Mouse (Mus musculus) stomach, embryonic 14.5 days (tissue): ENCODE measurements at regions not wholly inside any gene's neighbourhood (a gene's known extent, or its start where the extent isn't known, plus 50 kb on each side); places are given as distances from the start of the nearest gene placed in this dataset.

Experiments
- ATAC-seq: fragments of 200-750 bp; cut with Nextera tagmentation; 2 replicates; pipeline ENCODE4 v1.8.0; 2017; ENCODE audit warnings: low read depth, moderate TSS enrichment; ENCODE audit not compliant: insufficient number of reproducible peaks, insufficient read depth, low FRiP score
- H3K27ac ChIP-seq: fragments of 300-500 bp; sonication (generic); 2 replicates; pipeline ENCODE4 v1.5.1; 2014; ENCODE audit warnings: mild to moderate bottlenecking, low read length, moderate library complexity, mixed read lengths
- H3K27me3 ChIP-seq: fragments of 300-500 bp; sonication (generic); 2 replicates; pipeline ENCODE4 v1.6.1; 2014; ENCODE audit warnings: low read length, control low read depth, mixed read lengths; ENCODE audit not compliant: control insufficient read depth, insufficient read depth
- H3K36me3 ChIP-seq: fragments of 300-500 bp; sonication (generic); 2 replicates; pipeline ENCODE4 v1.6.1; 2014; ENCODE audit warnings: mild to moderate bottlenecking, control low read depth, low read length, moderate library complexity, mixed read lengths; ENCODE audit not compliant: control insufficient read depth, insufficient read depth
- H3K4me1 ChIP-seq: fragments of 300-500 bp; sonication (generic); 2 replicates; pipeline ENCODE4 v1.6.1; 2014; ENCODE audit warnings: low read length, control low read depth, mixed read lengths; ENCODE audit not compliant: control insufficient read depth, insufficient read depth
- H3K4me2 ChIP-seq: fragments of 300-500 bp; sonication (generic); replicated peaks from 2 replicates; pipeline ENCODE4 v1.6.1; 2014; ENCODE audit warnings: low read depth, low read length, control low read depth
- H3K4me3 ChIP-seq: fragments of 300-500 bp; sonication (generic); 2 replicates; pipeline ENCODE4 v1.5.1; 2014; ENCODE audit warnings: low read depth, low read length, control low read depth
- H3K9ac ChIP-seq: fragments of 300-500 bp; sonication (generic); replicated peaks from 2 replicates; pipeline ENCODE4 v1.6.1; 2014; ENCODE audit warnings: low read depth, mild to moderate bottlenecking, control low read depth, low read length, moderate library complexity, mixed read lengths
- H3K9me3 ChIP-seq: fragments of 300-500 bp; sonication (generic); 2 replicates; pipeline ENCODE4 v1.6.1; 2016; ENCODE audit warnings: low read depth, low read length, control low read depth; ENCODE audit not compliant: control insufficient read depth
- WGBS: fragments of 180-500 bp; shearing (Covaris S2); extraction: QIAGEN DNeasy Blood & Tissue Kit; methylation state at CpG from one replicate; pipeline ENCODE4 v1.1.7; 2014; 5-methylcytosine and 5-hydroxymethylcytosine counted together

- Histone ChIP-seq H3K4me3 (no peak overlapping the region), H3K9me3 (no peaks in the 10 kb centered on the region), H3K27me3 (no peaks in the 10 kb centered on the region), H3K4me1 (peaks cover 2% of the 10 kb centered on the region; the same call in 1 of the 2 replicates), H3K27ac (no peak overlapping the region), H3K36me3 (no peaks in the 10 kb centered on the region), H3K9ac (no peak overlapping the region), H3K4me2 (no peak overlapping the region)
- 19% methylated on average over 6 of the region's 6 CpGs for WGBS
- ATAC-seq = no peak
Measured at GRCm38 (mm10) chr4:87384469-87385044, 154.3 kb upstream of the Slc24a2 start.

- Histone ChIP-seq H3K9me3 (no peaks in the 10 kb centered on the region), H3K27ac (no peak overlapping the region), H3K27me3 (no peaks in the 10 kb centered on the region), H3K36me3 (no peaks in the 10 kb centered on the region), H3K9ac (no peak overlapping the region), H3K4me3 (no peak overlapping the region), H3K4me1 (peaks cover 2% of the 10 kb centered on the region; the same call in 1 of the 2 replicates), H3K4me2 (no peak overlapping the region)
- 59% methylated on average over 5 of the region's 5 CpGs for WGBS
- ATAC-seq = no peak
Measured at GRCm38 (mm10) chr4:87380716-87381115, 150.4 kb upstream of the Slc24a2 start.

- no peaks in the 10 kb centered on the region for H3K36me3 ChIP-seq
- no peak overlapping the region for H3K4me3 ChIP-seq
- H3K4me2 ChIP-seq = no peak overlapping the region
- H3K9ac ChIP-seq = no peak overlapping the region
- no peaks in the 10 kb centered on the region; the same call in 1 of the 2 replicates for H3K4me1 ChIP-seq
- H3K9me3 ChIP-seq = no peaks in the 10 kb centered on the region
- ATAC-seq = no peak
- H3K27ac ChIP-seq = no peak overlapping the region
- 43% methylated on average over 4 of the region's 4 CpGs for WGBS
- H3K27me3 ChIP-seq = no peaks in the 10 kb centered on the region
Measured at GRCm38 (mm10) chr4:87379516-87380173, 149.4 kb upstream of the Slc24a2 start.

- H3K9me3 ChIP-seq = no peaks in the 10 kb centered on the region
- WGBS = 45% methylated on average over 7 of the region's 7 CpGs
- no peaks in the 10 kb centered on the region for H3K27me3 ChIP-seq
- H3K9ac ChIP-seq = no peak overlapping the region
- no peak overlapping the region for H3K4me2 ChIP-seq
- peaks cover 19% of the 10 kb centered on the region for H3K4me1 ChIP-seq
- H3K36me3 ChIP-seq = no peaks in the 10 kb centered on the region
- no peak for ATAC-seq
- H3K27ac ChIP-seq = no peak overlapping the region
- H3K4me3 ChIP-seq = no peak overlapping the region
Measured at GRCm38 (mm10) chr4:87371960-87372359, 141.7 kb upstream of the Slc24a2 start.

- Histone ChIP-seq H3K4me3 (no peak overlapping the region), H3K4me2 (peak overlapping the region; percentile 31), H3K9me3 (no peaks in the 10 kb centered on the region), H3K4me1 (peaks cover 19% of the 10 kb centered on the region), H3K27ac (no peak overlapping the region), H3K27me3 (no peaks in the 10 kb centered on the region), H3K9ac (no peak overlapping the region), H3K36me3 (no peaks in the 10 kb centered on the region)
- WGBS = 17% methylated on average over 14 of the region's 14 CpGs
- peak; percentile 76 for ATAC-seq
Measured at GRCm38 (mm10) chr4:87369626-87370234, 139.5 kb upstream of the Slc24a2 start.

- Histone ChIP-seq H3K27me3 (no peaks in the 10 kb centered on the region), H3K4me1 (peaks cover 19% of the 10 kb centered on the region), H3K9me3 (no peaks in the 10 kb centered on the region), H3K4me2 (peak overlapping the region; percentile 43), H3K4me3 (peak overlapping the region; percentile 31), H3K27ac (no peak overlapping the region; the same call in 1 of the 2 replicates), H3K36me3 (no peaks in the 10 kb centered on the region), H3K9ac (peak overlapping the region; percentile 31; the same call in 1 of the 2 replicates)
- ATAC-seq = peak; percentile 76
- 8% methylated on average over 20 of the region's 20 CpGs for WGBS
Measured at GRCm38 (mm10) chr4:87368413-87369160, 138.3 kb upstream of the Slc24a2 start.

GRCm38 (mm10) chr4:87367732-87368412, 137.6 kb upstream of the Slc24a2 start:
- Histone ChIP-seq H3K9me3 (no peaks in the 10 kb centered on the region), H3K27me3 (no peaks in the 10 kb centered on the region), H3K27ac (no peak overlapping the region; the same call in 1 of the 2 replicates), H3K36me3 (no peaks in the 10 kb centered on the region), H3K4me2 (peak overlapping the region; percentile 43), H3K4me3 (peak overlapping the region; percentile 31), H3K4me1 (peaks cover 19% of the 10 kb centered on the region; the same call in 1 of the 2 replicates), H3K9ac (peak overlapping the region; percentile 31; the same call in 1 of the 2 replicates)
- 7% methylated on average over 19 of the region's 19 CpGs for WGBS
- peak; percentile 84 for ATAC-seq

GRCm38 (mm10) chr4:87362201-87362600, 131.9 kb upstream of the Slc24a2 start:
- WGBS = 19% methylated on average over 6 of the region's 6 CpGs
- ATAC-seq = no peak
- Histone ChIP-seq H3K36me3 (no peaks in the 10 kb centered on the region), H3K9ac (no peak overlapping the region), H3K4me1 (no peaks in the 10 kb centered on the region), H3K4me3 (no peak overlapping the region), H3K27ac (no peak overlapping the region), H3K27me3 (no peaks in the 10 kb centered on the region), H3K4me2 (no peak overlapping the region), H3K9me3 (no peaks in the 10 kb centered on the region)
